Mouse (Mus musculus) heart, embryonic 11.5 days (tissue): ENCODE measurements around the gene Ak6. TPM values are rescaled to one million over a fixed set of nuclear protein-coding genes. Genes with fewer than 3 reads are reported as not detected.

Experiments used
- ATAC-seq: fragments of 200-750 bp; cut with Nextera tagmentation; replicated peaks from 2 replicates; pipeline ENCODE4 v1.8.0; 2017; ENCODE audit warnings: moderate library complexity; ENCODE audit not compliant: insufficient number of reproducible peaks, low FRiP score, low TSS enrichment
- H3K27ac ChIP-seq: fragments of 300-500 bp; sonication (generic); 2 replicates; pipeline ENCODE4 v1.5.1; 2014; ENCODE audit warnings: mild to moderate bottlenecking, low read depth, low read length
- H3K27me3 ChIP-seq: fragments of 300-500 bp; sonication (generic); 2 replicates; pipeline ENCODE4 v1.6.1; 2014; ENCODE audit warnings: mild to moderate bottlenecking, low read length, mixed read lengths; ENCODE audit not compliant: control insufficient read depth, insufficient read depth
- H3K36me3 ChIP-seq: fragments of 300-500 bp; sonication (generic); 2 replicates; pipeline ENCODE4 v1.6.1; 2014; ENCODE audit warnings: mild to moderate bottlenecking, low read length, moderate library complexity, mixed read lengths; ENCODE audit not compliant: control insufficient read depth, insufficient read depth
- H3K4me1 ChIP-seq: fragments of 300-500 bp; sonication (generic); 2 replicates; pipeline ENCODE4 v1.6.1; 2014; ENCODE audit warnings: low read length; ENCODE audit not compliant: control insufficient read depth, insufficient read depth
- H3K4me2 ChIP-seq: fragments of 300-500 bp; sonication (generic); 2 replicates; pipeline ENCODE4 v1.6.1; 2014; ENCODE audit warnings: mild to moderate bottlenecking, moderate library complexity
- H3K4me3 ChIP-seq: fragments of 300-500 bp; sonication (generic); 2 replicates; pipeline ENCODE4 v1.5.1; 2014; ENCODE audit warnings: low read depth, low read length
- H3K9ac ChIP-seq: fragments of 300-500 bp; sonication (generic); 2 replicates; pipeline ENCODE4 v1.6.1; 2014; ENCODE audit warnings: mild to moderate bottlenecking, low read depth, low read length, moderate library complexity
- H3K9me3 ChIP-seq: fragments of 300-500 bp; sonication (generic); replicated peaks from 2 replicates; pipeline ENCODE4 v1.6.1; 2016; ENCODE audit warnings: low read length; ENCODE audit not compliant: control insufficient read depth
- WGBS: fragments of 180-500 bp; shearing (Covaris S2); extraction: QIAGEN DNeasy Blood & Tissue Kit; methylation state at CpG from one replicate; pipeline ENCODE4 v1.1.7; 2014; ENCODE audit not compliant: insufficient replicate concordance; 5-methylcytosine and 5-hydroxymethylcytosine counted together
- polyA plus RNA-seq: library from polyadenylated mRNA; unstranded; fragments of >200 nt; fragmentation: Nextera tagmentation; extraction: Ambion mirVana; gene quantifications from 2 replicates; pipeline ENCODE4 v1.2.1, GENCODE M21; 2014

Ak6 gene
- polyA plus RNA-seq, 1 experiment from 2014 or later: 244 TPM

GRCm38 (mm10) chr13:100682837-100683236 lies 32.1 kb downstream of the Ak6 start:
- Histone ChIP-seq H3K36me3 (no peaks in the 10 kb centered on the region), H3K9me3 (no peaks in the 10 kb centered on the region), H3K4me2 (no peak overlapping the region), H3K27me3 (no peaks in the 10 kb centered on the region), H3K9ac (no peak overlapping the region), H3K4me3 (no peak overlapping the region), H3K4me1 (no peaks in the 10 kb centered on the region), H3K27ac (no peak overlapping the region)
- no peak for ATAC-seq
- WGBS: 76% methylated on average over 2 of the region's 2 CpGs

- H3K27ac ChIP-seq: no peak overlapping the region
- H3K9me3 ChIP-seq: no peaks in the 10 kb centered on the region
- no peak overlapping the region for H3K4me2 ChIP-seq
- no peak overlapping the region for H3K9ac ChIP-seq
- H3K27me3 ChIP-seq: no peaks in the 10 kb centered on the region
- no peak overlapping the region for H3K4me3 ChIP-seq
- H3K36me3 ChIP-seq: no peaks in the 10 kb centered on the region
- WGBS: 61% methylated on average over 2 of the region's 2 CpGs
- ATAC-seq: no peak
- H3K4me1 ChIP-seq: no peaks in the 10 kb centered on the region
These were observed 33.6 kb downstream of the Ak6 start for GRCm38 (mm10) chr13:100684355-100684754.

DNA sequence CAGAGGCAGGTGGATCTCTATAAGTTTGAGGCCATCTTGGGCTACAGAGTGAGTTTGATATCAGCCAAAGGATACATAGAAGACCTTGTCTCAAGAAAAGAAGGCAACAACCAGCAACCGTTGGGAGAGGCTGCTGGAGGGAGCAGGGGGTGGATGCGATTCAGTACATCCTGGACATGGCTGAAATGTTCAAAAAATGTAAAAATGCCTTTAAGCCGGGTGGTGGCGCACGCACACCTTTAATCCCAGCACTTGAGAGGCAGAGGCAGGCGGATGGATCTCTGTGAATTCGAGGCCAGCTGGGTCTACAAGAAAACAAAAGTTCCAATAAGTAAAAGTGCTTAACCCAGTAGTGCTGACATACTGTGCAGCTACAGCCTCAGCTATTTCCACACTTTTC lies 36.7 kb downstream of the Ak6 start:
- no peaks in the 10 kb centered on the region for H3K4me1 ChIP-seq
- H3K9me3 ChIP-seq: no peaks in the 10 kb centered on the region
- H3K27ac ChIP-seq: no peak overlapping the region
- no peak overlapping the region for H3K4me3 ChIP-seq
- 54% methylated on average over 7 of the region's 7 CpGs for WGBS
- no peaks in the 10 kb centered on the region for H3K27me3 ChIP-seq
- no peak overlapping the region for H3K4me2 ChIP-seq
- no peaks in the 10 kb centered on the region for H3K36me3 ChIP-seq
- ATAC-seq: no peak
- no peak overlapping the region for H3K9ac ChIP-seq

GRCm38 (mm10) chr13:100697541-100697940 lies 46.8 kb downstream of the Ak6 start:
- H3K27ac ChIP-seq: no peak overlapping the region
- H3K4me3 ChIP-seq: no peak overlapping the region
- no peak overlapping the region for H3K4me2 ChIP-seq
- H3K9me3 ChIP-seq: no peaks in the 10 kb centered on the region
- no peak for ATAC-seq
- peaks cover 16% of the 10 kb centered on the region for H3K36me3 ChIP-seq
- H3K4me1 ChIP-seq: no peaks in the 10 kb centered on the region
- H3K9ac ChIP-seq: no peak overlapping the region
- WGBS: 86% methylated on average over 3 of the region's 3 CpGs
- no peaks in the 10 kb centered on the region for H3K27me3 ChIP-seq

DNA sequence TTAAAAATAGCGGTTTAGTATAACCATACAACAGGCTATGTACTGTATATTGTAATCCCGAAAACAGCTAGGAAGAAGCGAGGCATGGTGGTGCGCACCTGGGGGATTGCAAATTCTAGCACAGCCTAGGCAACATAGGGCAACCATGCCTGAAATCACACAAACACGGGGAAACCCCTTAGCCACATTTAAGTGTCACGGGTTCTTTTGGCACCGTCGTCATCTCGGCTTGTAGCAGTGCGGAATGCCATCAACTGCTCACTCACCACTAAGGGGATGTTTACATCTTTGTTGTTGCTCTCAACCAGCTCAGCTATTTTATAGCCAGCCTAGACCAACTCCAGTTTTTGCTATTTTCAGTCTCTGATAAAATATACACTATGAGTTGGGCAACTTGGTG lies 48.1 kb downstream of the Ak6 start:
- Histone ChIP-seq H3K36me3 (peaks cover 28% of the 10 kb centered on the region), H3K4me1 (no peaks in the 10 kb centered on the region), H3K9ac (no peak overlapping the region), H3K27me3 (no peaks in the 10 kb centered on the region), H3K4me2 (no peak overlapping the region), H3K27ac (no peak overlapping the region), H3K9me3 (no peaks in the 10 kb centered on the region), H3K4me3 (no peak overlapping the region)
- 94% methylated on average over 10 of the region's 10 CpGs for WGBS
- no peak for ATAC-seq

DNA sequence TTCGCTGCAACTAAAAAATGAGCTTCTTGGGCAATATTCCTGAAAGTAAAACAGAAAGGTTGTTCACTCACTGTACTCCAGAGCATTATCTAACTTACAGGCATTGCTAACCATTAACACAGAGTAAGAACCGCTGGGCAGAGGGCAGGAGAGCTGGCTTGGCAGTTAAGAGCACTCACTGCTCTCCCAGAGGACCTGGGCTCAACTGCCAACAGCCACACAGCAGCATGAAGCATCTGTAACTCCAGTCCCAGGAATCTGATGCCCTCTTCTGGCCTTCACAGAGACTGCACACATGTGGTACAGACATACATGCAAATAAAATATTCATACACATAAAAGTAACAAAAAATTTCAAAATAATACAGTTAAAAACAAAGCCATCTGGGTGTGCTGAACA lies 52.7 kb downstream of the Ak6 start:
- Histone ChIP-seq H3K27me3 (no peaks in the 10 kb centered on the region), H3K4me2 (no peak overlapping the region), H3K9me3 (no peaks in the 10 kb centered on the region), H3K9ac (no peak overlapping the region), H3K4me1 (no peaks in the 10 kb centered on the region), H3K36me3 (peaks cover 54% of the 10 kb centered on the region), H3K4me3 (no peak overlapping the region), H3K27ac (no peak overlapping the region)
- WGBS: 90% methylated on average over 2 of the region's 2 CpGs
- ATAC-seq: no peak

GRCm38 (mm10) chr13:100706206-100706605 lies 55.4 kb downstream of the Ak6 start:
- Histone ChIP-seq H3K4me1 (no peaks in the 10 kb centered on the region), H3K27me3 (no peaks in the 10 kb centered on the region), H3K4me3 (no peak overlapping the region), H3K9me3 (no peaks in the 10 kb centered on the region), H3K36me3 (peaks cover 60% of the 10 kb centered on the region), H3K9ac (no peak overlapping the region), H3K4me2 (no peak overlapping the region), H3K27ac (no peak overlapping the region)
- WGBS: 96% methylated on average over 7 of the region's 7 CpGs
- ATAC-seq: no peak

- ATAC-seq: no peak
These were observed 64.7 kb downstream of the Ak6 start for GRCm38 (mm10) chr13:100715467-100715866.

More at GRCm38 (mm10) chr13:100715467-100715866, 64.7 kb downstream of the Ak6 start:
- Histone ChIP-seq H3K4me1 (no peaks in the 10 kb centered on the region), H3K27me3 (no peaks in the 10 kb centered on the region), H3K4me2 (no peak overlapping the region), H3K36me3 (peaks cover 50% of the 10 kb centered on the region), H3K27ac (no peak overlapping the region), H3K9ac (no peak overlapping the region), H3K9me3 (no peaks in the 10 kb centered on the region), H3K4me3 (no peak overlapping the region)
- 79% methylated on average over 6 of the region's 6 CpGs for WGBS
